Mouse (Mus musculus): ENCODE data around the gene Scyl1.

Gene Scyl1

DNA sequence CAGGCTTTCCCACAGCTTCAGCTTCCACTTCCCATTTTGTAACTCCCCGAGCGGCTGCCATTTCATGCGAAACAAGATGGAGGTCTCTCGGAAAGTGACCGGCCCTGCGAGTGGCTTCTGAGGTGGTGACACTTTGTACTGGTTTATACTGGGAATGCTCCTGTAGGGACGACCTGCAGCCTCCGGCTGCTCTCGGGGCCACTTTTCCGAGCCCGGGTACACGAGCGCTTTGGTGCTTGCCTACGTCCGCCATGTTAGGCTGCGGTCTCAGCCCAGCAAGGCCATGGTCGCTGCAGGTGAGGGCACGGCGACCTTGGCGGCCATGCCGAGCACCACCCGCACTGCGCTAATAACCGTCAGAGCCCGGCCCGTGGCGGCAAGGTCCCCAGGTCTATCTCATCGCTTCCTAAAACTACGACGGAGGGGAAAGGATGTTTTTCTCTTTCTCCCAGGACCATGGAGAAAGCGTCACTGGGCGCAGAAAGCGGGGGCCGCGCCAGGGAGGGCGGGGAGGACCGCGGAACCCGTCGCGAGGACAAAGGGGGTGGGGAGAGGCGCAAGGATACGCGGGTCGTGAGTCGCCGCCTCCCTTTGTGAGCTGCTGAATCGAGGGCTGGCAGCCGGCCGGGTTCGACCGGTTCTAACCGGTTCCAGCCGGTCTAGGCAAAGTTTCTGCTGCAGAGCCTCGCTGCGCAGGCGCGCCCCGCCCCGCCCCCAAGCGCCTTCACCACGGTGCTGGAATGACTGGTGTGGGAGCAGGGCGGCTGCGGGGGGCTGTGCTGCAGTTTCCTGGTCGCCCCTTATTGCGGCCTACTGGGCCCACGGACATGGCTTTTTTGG lies 32.0 kb upstream of the Scyl1 start:
- peak; percentile 99 for DNase-seq (ENCODE audit: low spot score)

DNA sequence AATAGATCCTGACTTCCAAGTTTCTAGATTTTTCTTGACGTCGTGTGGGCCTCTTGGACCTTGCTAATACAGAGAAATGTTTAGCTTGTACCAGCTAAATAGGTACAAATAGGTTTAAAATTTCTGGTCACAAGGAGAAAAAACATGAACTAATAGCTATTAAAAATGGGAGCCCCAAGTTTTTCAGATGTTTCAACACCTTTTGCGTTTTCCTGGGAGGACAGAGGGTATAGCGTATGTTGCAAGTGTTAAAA lies 31.5 kb upstream of the Scyl1 start:
- no peak for DNase-seq (ENCODE audit: low spot score)

DNA sequence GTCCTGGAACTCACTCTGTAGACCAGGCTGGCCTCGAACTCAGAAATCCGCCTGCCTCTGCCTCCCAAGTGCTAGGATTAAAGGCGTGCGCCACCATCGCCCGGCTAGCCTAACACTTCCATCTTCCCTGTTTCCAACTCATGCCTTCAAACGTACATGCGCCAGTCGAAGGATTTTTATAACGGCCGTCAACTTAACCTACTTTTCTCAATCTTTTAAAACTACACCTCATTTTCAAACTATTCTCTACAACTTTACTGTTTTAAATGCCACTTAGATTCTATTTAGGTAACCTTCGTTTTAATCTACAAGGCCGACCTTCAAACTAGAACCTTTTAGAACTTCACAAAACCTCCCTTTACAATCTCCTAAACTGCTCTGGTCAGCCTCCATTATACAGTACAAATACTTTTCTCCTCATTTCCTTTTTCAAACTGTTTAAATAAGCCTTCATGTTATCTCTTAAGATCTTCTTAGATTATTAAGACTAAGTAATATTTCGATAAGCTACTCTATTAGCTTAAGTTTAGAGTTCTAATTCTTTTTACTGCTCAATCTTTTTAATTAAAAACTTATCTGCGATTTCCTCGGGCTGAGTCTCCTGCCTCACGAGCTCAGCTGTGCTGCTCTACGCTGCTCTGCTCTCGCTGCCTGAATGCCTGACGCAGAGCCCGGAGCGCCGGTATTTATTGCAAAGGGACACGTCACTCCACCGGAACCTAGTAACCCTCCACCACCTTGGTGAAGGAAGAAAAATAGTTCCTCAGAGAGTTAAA lies 31.0 kb upstream of the Scyl1 start:
- peak; percentile 92 for DNase-seq (ENCODE audit: low spot score)

DNA sequence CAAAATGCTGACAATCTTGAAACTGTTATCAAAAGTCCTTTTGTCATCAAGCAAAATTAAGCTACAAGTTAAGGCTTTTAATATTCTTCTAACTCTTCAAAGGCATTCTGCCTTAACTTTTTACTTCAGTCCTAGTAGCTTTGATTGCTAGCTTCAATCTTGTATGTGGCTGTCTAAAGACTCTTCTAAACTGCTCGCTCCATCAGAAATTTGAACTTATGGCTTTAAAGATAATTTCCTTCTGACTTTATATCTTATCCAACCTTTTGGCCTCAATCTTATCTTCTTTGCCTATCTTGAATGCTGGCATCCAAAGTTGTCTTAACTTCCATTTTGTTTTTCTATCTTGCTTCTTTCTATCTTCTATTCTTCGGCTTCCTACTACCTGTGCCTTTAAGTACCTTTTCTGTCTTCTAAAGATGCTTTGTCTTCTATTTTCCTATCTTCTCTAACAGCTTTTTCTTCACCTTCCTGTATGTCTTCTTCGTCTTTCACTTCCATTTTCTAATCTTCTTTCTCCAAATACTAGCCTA lies 30.3 kb upstream of the Scyl1 start:
- DNase-seq (ENCODE audit: low spot score) = no peak

DNA sequence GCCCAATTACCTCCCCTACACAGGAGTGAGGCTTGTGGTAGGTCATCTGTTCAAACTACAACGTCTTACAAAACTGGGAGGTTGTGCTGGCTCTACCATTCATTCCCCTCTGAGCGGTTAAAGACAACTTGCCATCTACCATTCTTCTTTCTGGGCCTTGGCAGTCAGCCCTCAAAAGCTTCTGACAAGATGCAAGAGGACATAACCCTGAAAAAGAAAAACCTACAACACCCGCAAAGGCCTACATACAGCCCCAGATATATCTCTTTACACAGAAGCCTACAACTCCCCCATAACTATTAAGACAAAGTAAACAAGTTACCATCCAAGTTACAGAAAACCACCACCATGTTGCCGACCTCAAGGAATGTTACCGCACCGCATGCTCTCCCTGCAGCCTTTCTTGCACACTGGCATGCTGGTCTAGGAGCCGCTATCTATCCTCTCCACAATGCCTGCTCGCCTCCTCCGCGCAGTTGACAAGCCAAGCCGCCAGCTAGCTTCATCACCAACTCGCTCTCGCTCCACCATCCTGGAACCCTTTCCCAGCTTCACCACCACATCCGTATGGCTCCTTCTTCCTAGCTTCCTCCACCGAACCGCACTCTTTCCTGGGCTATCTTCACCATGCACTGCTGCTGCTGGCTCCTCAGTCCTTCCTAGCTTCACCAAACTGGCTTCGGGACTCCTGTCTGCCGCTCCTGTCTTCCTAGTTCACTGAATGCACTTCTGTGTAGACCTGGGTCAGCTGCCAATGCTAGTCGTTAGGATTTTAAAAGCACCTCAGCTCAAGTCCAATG lies 29.6 kb upstream of the Scyl1 start:
- DNase-seq (ENCODE audit: low spot score) = peak; percentile 57

DNA sequence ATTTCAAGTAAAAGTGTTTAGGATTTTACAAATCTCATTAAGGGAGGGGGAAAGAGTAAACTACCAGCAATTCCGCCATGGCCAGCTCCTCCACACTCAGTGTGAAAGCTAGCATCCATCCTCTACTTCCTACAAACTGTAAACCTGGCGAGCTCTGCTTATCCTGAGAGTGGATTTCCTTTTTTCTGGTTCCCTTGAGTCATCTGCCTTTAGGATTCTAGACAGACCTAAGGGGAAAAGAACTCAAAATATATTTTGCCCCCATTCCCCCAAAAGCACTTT lies 29.1 kb upstream of the Scyl1 start:
- no peak for DNase-seq (ENCODE audit: low spot score)

DNA sequence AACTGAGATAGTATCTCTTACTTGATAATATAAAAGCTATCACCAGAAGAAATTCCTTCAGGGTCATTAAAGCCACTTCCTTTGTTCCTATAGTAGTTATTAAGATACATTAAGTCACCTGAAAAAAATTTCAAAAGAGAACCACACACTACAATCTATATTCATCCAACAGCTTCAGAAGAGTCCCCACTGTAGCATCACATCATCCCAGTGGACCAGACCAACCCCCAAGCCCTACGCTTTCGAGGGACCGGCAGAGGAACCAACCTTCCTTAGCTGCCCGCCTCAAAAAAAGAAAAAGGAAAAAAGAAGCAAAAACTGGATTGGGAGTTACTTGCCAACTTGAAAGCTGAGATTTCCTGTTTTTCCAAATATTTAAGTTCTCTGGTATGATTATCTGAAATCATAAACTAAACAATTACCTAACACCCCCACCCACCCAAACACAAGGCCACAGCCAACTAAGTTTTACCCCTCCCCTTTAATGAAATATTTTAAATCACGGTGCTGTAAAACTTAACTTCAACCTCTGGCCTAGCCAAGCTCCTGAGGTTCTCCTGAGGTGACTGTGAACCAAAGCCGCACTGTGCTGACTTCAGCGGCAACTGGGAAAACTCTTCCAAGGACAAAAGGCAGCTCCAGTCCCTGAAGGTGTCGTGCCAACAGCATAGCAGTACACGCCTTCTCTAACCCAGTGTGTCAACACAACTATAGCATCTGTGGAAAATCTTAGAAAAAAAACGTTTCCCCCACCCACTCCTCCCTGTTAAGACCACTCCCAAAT lies 28.5 kb upstream of the Scyl1 start:
- peak; percentile 64 for DNase-seq (ENCODE audit: low spot score)

DNA sequence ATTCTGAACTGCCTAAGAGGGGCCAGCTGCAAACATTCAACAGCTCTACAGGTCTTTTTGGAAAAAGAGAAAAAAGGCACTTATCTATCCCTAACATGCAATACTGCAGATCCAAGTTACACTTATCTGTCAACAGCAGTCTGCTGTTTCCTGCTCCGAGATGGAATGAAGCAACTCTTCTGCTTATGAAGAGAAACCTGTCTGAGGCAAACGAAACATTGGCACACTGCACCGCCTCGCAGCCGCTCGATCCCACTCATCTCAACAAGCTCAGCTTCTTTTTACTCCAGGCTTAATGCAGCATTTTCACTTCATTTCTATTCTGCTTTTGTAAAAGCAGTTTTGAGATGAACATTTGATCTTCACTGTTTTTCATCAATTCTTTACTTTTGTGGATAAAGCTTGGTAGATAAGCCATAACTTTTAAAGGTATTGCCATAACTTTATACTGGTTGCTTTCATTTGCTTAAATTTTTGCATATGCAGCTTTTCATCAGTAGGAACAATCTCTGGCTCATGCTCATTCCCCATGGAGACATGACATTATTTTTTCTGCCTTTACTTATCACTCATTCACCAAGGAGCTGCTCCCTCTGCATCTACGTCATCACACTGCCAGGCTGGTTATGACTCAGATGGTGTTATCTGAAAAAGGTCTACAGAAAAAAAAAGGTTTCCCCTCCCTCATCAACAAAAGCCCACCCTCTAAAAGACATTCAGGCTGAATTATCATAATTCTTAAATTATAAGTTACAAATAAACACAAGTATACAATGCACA lies 27.7 kb upstream of the Scyl1 start:
- DNase-seq (ENCODE audit: low spot score) = peak; percentile 49

DNA sequence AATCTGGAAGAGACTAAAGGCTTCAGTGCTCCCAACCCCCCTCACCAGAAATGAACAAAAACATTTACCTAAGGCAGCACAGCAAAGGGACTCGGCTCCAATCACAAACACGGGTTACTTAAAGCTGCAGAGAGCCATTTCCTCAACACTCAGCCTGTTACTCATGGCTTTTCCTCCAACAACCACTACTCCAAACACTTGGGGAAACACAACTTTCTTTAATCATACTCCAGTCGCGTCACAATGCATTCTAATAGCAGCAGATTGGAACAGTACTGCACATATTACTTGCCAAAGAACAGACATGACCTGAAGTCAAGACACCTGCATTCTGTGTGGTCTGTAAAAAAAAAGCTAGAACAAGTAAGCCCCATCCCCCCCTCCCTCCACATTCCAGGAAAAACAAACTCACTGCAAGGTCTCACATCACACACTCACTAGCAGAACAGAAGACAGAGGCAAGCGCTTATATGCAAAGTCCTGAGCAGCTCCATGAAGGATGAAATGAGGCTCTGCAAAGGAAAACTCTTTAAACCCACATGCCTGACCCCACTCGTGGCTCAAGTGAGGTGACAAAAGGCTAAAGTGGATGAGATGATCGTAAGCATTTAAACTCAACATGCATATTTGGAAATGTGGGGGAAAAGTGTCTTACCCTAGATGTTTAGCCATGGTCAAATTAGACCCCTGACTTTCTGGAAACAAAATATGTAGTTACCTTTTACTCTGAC lies 26.3 kb upstream of the Scyl1 start:
- peak; percentile 40 for DNase-seq (ENCODE audit: low spot score)

DNA sequence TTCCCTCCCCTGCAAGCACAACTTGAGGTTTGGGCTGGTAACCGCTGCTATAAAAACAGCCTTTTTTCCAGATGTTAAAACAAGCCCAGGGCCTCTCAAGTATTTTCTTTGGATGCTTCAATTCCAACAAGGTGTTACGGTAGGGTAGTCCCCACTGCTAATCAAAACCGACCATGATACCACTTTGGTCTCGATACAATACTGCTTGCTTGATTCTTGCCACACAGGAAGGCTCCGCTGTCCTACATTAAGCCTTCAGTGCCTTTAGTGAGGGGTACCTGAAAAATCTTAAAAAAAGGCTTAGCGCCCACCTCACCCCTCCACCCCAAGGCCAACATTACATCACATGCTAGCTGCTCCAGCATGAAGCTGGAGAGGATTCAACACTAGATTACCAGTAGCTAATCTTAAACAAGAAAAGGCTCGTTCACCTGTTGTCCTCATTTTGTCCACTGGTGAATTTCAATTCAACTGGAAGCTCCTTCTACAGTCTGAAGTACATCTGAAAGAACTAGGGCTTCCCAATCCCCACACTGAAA lies 25.4 kb upstream of the Scyl1 start:
- no peak for DNase-seq (ENCODE audit: low spot score)

DNA sequence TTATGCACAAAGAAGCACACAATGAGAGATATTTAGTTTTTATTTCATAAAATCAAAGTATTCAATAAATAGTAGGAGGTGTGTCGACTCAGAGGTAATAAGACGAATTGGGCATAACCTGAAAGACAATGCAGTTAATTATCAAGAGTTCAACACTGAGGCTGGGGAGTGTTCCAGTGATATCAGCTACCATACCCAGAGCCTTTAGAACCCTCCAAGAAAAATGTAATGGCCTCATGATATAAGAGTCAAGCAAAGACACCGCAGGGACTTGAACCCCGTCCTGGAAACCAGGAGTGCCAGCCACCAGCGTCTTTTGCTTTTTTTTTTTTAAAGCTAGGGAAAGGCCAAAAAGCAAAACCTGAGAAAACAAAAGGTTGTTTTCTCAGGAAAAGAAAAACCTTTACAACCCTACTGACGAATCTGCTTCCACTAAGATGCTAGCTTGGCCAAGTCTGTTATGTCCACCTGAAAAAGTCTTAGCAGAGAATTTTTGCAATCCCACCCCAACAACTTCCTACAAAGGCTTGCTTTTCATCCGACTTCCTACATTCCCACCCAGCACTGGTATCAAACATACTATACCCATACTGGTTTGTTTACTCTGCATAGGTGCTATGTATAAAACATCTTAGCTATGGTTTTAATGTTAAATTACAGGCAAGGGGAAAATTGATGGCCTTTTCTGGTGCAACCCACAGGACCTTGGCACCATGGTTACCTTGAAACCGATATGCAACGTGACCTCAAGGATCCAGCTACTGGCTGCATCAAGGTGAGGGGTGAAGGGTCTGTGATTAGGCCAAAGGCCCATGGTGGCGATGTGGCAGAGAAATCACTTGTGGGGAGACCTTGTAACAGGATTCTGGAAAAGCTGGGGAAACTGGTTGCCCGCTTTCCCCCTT lies 24.7 kb upstream of the Scyl1 start:
- DNase-seq (ENCODE audit: low spot score) = no peak

DNA sequence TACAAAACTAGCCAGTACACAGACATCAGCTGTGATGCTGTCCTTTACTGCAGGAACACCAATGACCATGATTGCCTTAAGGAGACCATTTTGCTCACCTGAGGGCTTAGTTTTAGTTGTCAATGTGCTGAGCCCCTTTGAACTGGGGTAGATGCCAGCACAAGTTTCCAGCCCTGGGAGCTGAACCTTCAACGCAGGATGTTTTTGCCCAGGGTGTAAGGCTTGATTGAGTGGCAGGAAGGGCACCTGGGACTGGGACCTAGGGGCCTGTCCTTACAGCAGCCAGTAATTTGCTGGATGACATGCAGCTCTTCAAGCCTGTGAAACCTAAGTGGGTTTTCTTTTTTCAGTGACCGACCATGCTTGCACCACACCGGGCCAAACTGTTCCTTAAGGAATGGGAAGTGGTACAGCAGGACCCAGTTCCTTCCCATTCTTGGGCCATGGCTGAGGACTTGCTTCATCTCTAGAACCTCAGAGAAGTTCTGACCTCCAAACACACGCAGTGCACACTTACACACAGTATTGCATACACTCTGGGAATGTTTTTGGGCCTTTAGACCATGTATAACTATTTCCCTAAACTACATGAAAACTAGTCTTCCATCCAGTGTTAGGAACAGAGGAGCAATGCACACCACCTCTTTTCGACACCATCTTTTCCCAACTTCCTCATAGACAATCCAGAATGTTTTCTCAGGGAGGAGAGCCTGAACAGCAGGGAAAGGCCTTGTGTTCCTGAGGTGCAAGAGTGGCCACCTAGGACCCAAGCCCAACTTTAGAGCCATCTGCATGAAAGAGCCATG lies 23.8 kb upstream of the Scyl1 start:
- peak; percentile 73 for DNase-seq (ENCODE audit: low spot score)

DNA sequence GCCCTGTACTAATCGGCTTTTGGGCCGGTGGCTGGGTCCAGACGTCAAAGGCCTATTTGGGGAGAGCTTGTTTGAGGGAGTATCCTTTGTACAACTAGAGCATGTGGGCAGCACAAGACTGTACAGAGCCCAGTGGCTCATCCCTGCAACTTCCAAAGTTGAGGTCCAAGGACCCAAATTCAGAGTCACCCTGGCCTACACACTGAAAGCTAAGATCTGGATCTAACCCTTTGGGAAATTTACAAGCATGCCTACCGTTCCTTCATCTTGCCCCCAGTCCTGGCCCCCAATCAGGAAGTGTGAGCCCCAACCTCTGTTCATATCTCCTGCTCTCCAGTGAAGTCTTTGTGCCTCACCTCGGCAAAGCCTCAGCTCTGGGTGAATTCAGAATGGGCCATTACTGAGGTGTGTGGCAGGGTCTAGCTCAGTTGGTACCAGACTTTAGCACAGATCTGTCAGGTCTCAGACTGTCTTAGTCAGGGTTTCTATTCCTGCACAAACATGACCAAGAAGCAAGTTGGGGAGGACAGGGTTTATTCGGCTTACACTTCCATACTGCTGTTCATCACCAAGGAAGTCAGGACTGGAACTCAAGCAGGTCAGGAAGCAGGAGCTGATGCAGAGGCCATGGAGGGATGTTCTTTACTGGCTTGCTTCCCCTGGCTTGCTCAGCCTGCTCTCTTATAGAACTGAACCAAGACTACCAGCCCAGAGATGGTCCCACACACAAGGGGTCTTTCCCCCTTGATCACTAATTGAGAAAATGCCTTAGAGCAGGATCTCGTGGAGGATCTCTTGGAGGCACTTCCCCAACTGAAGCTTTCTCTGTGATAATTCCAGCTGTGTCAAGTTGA lies 22.9 kb upstream of the Scyl1 start:
- peak; percentile 60 for DNase-seq (ENCODE audit: low spot score)

DNA sequence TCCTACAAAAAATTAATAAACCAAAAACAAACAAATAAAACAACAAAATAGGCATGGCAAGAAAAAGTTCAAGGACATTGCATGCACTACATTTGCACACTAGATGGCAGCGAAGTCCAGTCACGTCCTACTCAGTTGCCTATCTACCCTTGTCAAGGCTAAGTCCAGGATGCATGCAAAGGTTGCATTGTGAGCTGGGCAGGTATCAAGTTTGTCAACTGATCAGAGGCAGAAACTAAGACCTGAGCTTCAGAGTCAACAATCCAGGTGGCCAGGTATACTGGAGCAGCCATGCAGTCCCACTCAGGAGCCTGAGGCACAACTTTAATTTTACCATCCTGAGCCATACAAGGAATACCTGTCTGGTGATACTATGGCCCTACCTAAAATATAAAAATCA lies 21.9 kb upstream of the Scyl1 start:
- DNase-seq (ENCODE audit: low spot score) = peak; percentile 72

DNA sequence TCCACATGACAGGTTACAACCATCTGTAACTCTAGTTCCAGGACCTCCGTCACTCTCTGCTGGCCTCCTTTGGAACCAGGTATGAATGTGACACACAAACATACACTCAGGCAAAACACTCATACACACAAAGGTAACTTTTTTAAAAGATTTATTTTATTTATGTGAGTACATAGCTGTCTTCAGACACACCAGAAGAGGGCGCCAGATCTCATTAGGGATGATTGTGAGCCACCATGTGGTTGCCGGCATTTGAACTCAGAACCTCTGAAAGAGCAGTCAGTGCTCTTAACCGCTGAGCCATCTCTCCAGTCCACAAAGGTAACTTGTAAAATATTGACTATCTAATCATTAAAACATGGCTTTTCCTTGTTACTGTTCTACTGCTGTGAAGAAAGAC lies 20.1 kb upstream of the Scyl1 start:
- DNase-seq (ENCODE audit: low spot score) = no peak

DNA sequence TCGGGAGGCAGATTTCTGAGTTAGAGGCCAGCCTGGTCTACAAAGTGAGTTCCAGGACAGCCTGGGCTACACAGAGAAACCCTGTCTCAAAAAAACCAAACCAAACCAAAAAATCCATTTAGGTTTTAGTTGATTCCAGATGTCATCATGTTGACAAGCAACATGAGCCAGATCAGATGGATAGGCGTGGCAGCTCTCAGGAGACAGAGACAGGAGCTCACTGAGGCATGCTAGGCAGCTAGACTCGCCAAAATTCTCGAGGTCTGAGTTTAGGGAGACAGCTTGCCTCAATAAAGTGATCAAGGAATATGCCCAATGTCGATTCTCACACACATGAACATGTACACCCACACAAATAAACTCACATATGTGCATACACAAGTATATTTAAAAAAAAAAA lies 17.8 kb upstream of the Scyl1 start:
- DNase-seq (ENCODE audit: low spot score) = no peak

DNA sequence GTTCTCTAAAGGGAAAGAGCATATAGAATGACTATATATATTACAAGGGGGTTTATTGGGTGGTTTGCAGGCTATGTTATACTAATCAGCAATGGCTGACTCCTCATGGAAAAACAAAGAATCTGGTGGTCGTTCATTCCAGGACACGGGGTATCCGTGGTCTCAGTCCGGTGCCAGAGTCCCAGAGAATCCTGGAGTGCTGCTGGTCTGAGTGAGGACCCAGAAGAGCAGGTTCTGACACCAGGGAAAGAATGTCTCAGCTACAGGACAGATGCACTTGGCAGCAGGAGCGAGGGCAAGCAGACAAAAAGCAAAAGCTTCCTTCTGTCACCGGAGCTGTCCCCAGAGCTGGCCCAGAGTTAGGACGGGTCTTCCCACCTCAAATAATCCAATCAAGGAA lies 17.4 kb upstream of the Scyl1 start:
- DNase-seq (ENCODE audit: low spot score) = no peak
